Mouse (Mus musculus): ENCODE results near the gene Lrwd1. TPM values are rescaled to one million over a fixed set of nuclear protein-coding genes. Genes with fewer than 3 reads are reported as not detected.
"Not testable (repeated sequence)": the region's sequence is repeated elsewhere in the genome, so short reads cannot be mapped to it uniquely, and the experiment has no call there.

Gene Lrwd1
- total RNA-seq, 2 experiments from 2014 or later: 14.8 to 15.2 TPM

GRCm38 (mm10) chr5:136169626-136170511 lies 34.0 kb upstream of the Lrwd1 start:
- DNase-seq (ENCODE audit: extremely low spot score in 1 of 2, low spot score in 2 of 2): peak; percentile 28 to 37
- H3K27ac ChIP-seq: peak overlapping the region; percentile 91
- intact Hi-C loops (cut with DNase I): no loop called here

GRCm38 (mm10) chr5:136168071-136168470 lies 32.2 kb upstream of the Lrwd1 start:
- DNase-seq (ENCODE audit: extremely low spot score in 1 of 2, low spot score in 2 of 2): no peak
- TF ChIP-seq CTCF (IDR thresholded peaks at IDR 0.05): peak; percentile 32
- no peak overlapping the region for H3K4me3 ChIP-seq
- no peak overlapping the region for H3K27ac ChIP-seq
- intact Hi-C loops (cut with DNase I): no loop called here

More at GRCm38 (mm10) chr5:136169626-136170511, 34.0 kb upstream of the Lrwd1 start:
- no peak for TF ChIP-seq CTCF (IDR thresholded peaks at IDR 0.05)
- H3K4me3 ChIP-seq: peak overlapping the region; percentile 65

GRCm38 (mm10) chr5:136167296-136167695 lies 31.4 kb upstream of the Lrwd1 start:
- DNase-seq (ENCODE audit: extremely low spot score in 1 of 2, low spot score in 2 of 2): no peak
- no peak overlapping the region for H3K4me3 ChIP-seq
- H3K27ac ChIP-seq: no peak overlapping the region
- intact Hi-C loops (cut with DNase I): no loop called here
- no peak for TF ChIP-seq CTCF (IDR thresholded peaks at IDR 0.05)

- TF ChIP-seq CTCF (IDR thresholded peaks at IDR 0.05): no peak
- intact Hi-C loops (cut with DNase I): no loop called here
- DNase-seq (ENCODE audit: extremely low spot score in 1 of 2, low spot score in 2 of 2): no peak
- no peak overlapping the region for H3K4me3 ChIP-seq
- H3K27ac ChIP-seq: no peak overlapping the region
These were observed 29.4 kb upstream of the Lrwd1 start for GRCm38 (mm10) chr5:136165246-136165645.

- no peak for DNase-seq (ENCODE audit: extremely low spot score in 1 of 2, low spot score in 2 of 2)
- intact Hi-C loops (cut with DNase I): no loop called here
- no peak overlapping the region for H3K27ac ChIP-seq
- H3K4me3 ChIP-seq: no peak overlapping the region
- no peak for TF ChIP-seq CTCF (IDR thresholded peaks at IDR 0.05)
These were observed 28.1 kb upstream of the Lrwd1 start for GRCm38 (mm10) chr5:136163807-136164474.

- intact Hi-C loops (cut with DNase I); H3K27ac ChIP-seq; DNase-seq (ENCODE audit: extremely low spot score in 1 of 2, low spot score in 2 of 2); H3K4me3 ChIP-seq: not testable (repeated sequence)
These were observed 24.2 kb upstream of the Lrwd1 start for GRCm38 (mm10) chr5:136160084-136160483.

- TF ChIP-seq CTCF (IDR thresholded peaks at IDR 0.05): no peak
- intact Hi-C loops (cut with DNase I): no loop called here
- Histone ChIP-seq H3K27ac (no peak overlapping the region), H3K4me3 (no peak overlapping the region)
- no peak for DNase-seq (ENCODE audit: extremely low spot score in 1 of 2, low spot score in 2 of 2)
These were observed 19.5 kb upstream of the Lrwd1 start for GRCm38 (mm10) chr5:136155399-136155798.

- Histone ChIP-seq H3K27ac (no peak overlapping the region), H3K4me3 (no peak overlapping the region)
- intact Hi-C loops (cut with DNase I): no loop called here
- DNase-seq (ENCODE audit: extremely low spot score in 1 of 2, low spot score in 2 of 2): no peak
- no peak for TF ChIP-seq CTCF (IDR thresholded peaks at IDR 0.05)
These were observed 16.5 kb upstream of the Lrwd1 start for GRCm38 (mm10) chr5:136152365-136152764.

GRCm38 (mm10) chr5:136149134-136149576 lies 13.3 kb upstream of the Lrwd1 start:
- DNase-seq (ENCODE audit: extremely low spot score in 1 of 2, low spot score in 2 of 2); intact Hi-C loops (cut with DNase I); H3K4me3 ChIP-seq; H3K27ac ChIP-seq: not testable (repeated sequence)

GRCm38 (mm10) chr5:136147704-136148103 lies 11.8 kb upstream of the Lrwd1 start:
- H3K27ac ChIP-seq: no peak overlapping the region
- H3K4me3 ChIP-seq: no peak overlapping the region
- TF ChIP-seq CTCF (IDR thresholded peaks at IDR 0.05): no peak
- intact Hi-C loops (cut with DNase I): no loop called here
- no peak for DNase-seq (ENCODE audit: extremely low spot score in 1 of 2, low spot score in 2 of 2)

- no peak overlapping the region for H3K4me3 ChIP-seq
- TF ChIP-seq CTCF (IDR thresholded peaks at IDR 0.05): no peak
- no peak overlapping the region for H3K27ac ChIP-seq
- DNase-seq (ENCODE audit: extremely low spot score in 1 of 2, low spot score in 2 of 2): no peak
- intact Hi-C loops (cut with DNase I): no loop called here
These were observed 11.1 kb upstream of the Lrwd1 start for GRCm38 (mm10) chr5:136146936-136147335.
